ENCODE assay signal across 10 mouse cellular contexts in the genomic region with DNA sequence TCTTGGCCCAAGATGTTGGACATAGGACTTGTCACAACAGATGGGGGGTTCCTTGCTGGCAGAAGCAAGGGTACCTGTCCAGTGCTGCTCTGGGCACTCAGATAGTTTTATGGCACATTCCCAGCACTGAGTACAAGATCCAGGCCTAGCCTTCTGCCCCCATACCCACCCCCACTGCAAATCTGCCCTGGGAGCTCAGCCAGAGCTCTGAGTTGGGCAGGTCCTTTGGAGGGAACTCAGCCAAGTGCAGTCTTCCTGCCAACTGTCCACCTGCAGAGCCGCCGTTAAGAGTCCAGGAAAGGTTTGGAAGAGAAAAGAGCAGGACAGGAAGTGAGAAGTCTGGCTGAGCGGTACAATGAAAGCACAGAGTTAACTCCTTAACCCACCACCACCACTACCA. TPM values are rescaled to one million over a fixed set of nuclear protein-coding genes. Genes with fewer than 3 reads are reported as not detected.
DNase-seq lines count a peak whose midpoint lies in the region; ATAC-seq lines count a peak whose summit lies in the region.
"Had no signal": no experiment of that assay in that cellular context is flagged by ENCODE, and none has a peak within 500 bp of the region (broad histone marks: within the 10 kb centered on the region; RNA-seq: fewer than 3 reads in every experiment).

No protein-coding gene starts in this region.

- H3K27me3 ChIP-seq in hindbrain, embryonic 14.5 days (ENCODE audit: control insufficient read depth, insufficient read depth, low read length) = no peaks in the 10 kb centered on the region
- H3K27me3 ChIP-seq in hindbrain, embryonic 11.5 days (ENCODE audit: control insufficient read depth, insufficient read depth, low read length) = no peaks in the 10 kb centered on the region
- 0 out of 2 replicates have a peak, but pooled peaks cover 3% of the 10 kb centered on the region for H3K27me3 ChIP-seq in forebrain, embryonic 13.5 days

- H3K9me3 ChIP-seq in hindbrain, embryonic 14.5 days (ENCODE audit: control insufficient read depth, low read length) = no peaks in the 10 kb centered on the region
- no peaks in the 10 kb centered on the region for H3K9me3 ChIP-seq in hindbrain, embryonic 11.5 days (ENCODE audit: control insufficient read depth, low read length)
- no peaks in the 10 kb centered on the region for H3K9me3 ChIP-seq in forebrain, embryonic 13.5 days (replicated peaks)
- H3K9me3 ChIP-seq: forebrain, embryonic 10.5 days had no signal

- peak overlapping the region; percentile 68; the same call in 1 of the 2 replicates for H3K4me2 ChIP-seq in hindbrain, embryonic 14.5 days (replicated peaks)
- no peak overlapping the region for H3K4me2 ChIP-seq in hindbrain, embryonic 11.5 days (replicated peaks; ENCODE audit: low read depth, low read length)
- no peak overlapping the region; the same call in 1 of the 2 replicates for H3K4me2 ChIP-seq in forebrain, embryonic 13.5 days

- no peak for ATAC-seq in hindbrain, embryonic 14.5 days (ENCODE audit: low FRiP score)
- ATAC-seq in hindbrain, embryonic 11.5 days (ENCODE audit: low FRiP score) = no peak
- no peak for ATAC-seq in forebrain, embryonic 13.5 days

- H3K4me1 ChIP-seq in hindbrain, embryonic 14.5 days (replicated peaks; ENCODE audit: control insufficient read depth, insufficient read depth, low read length) = peaks cover 22% of the 10 kb centered on the region
- H3K4me1 ChIP-seq in hindbrain, embryonic 11.5 days (replicated peaks; ENCODE audit: control insufficient read depth, insufficient read depth, low read length) = peaks cover 14% of the 10 kb centered on the region; the same call in 1 of the 2 replicates
- H3K4me1 ChIP-seq in forebrain, embryonic 13.5 days = peaks cover 26% of the 10 kb centered on the region

- H3K27ac ChIP-seq in hindbrain, embryonic 14.5 days = no peak overlapping the region
- H3K27ac ChIP-seq in hindbrain, embryonic 11.5 days (ENCODE audit: low read depth, low read length) = no peak overlapping the region
- H3K27ac ChIP-seq in forebrain, embryonic 13.5 days = no peak overlapping the region

- DNase-seq in hindbrain, embryonic 14.5 days (ENCODE audit: low spot score) = no peak
- DNase-seq in hindbrain, embryonic 11.5 days (ENCODE audit: low spot score) = no peak
- DNase-seq in NIH3T3 (ENCODE audit: low read depth) = peak; percentile 16
- DNase-seq in cerebellum, postnatal 10 days = peak; percentile 93 to 95
- peak; percentile 59 to 69 for DNase-seq in lung, adult 18-20 months
- DNase-seq in spleen, postnatal 4 days (ENCODE audit: low spot score in 2 of 2) = no peak
- no peak for DNase-seq in urinary bladder, postnatal 36 days (ENCODE audit: low spot score in 2 of 2)

- H3K4me3 ChIP-seq in hindbrain, embryonic 14.5 days (replicated peaks; ENCODE audit: low read length) = no peak overlapping the region
- H3K4me3 ChIP-seq in hindbrain, embryonic 11.5 days (ENCODE audit: low read depth, low read length) = no peak overlapping the region
- H3K4me3 ChIP-seq in forebrain, embryonic 13.5 days = no peak overlapping the region

- no peaks in the 10 kb centered on the region for H3K36me3 ChIP-seq in hindbrain, embryonic 14.5 days (replicated peaks; ENCODE audit: control insufficient read depth, insufficient read depth)
- no peaks in the 10 kb centered on the region for H3K36me3 ChIP-seq in hindbrain, embryonic 11.5 days (ENCODE audit: control insufficient read depth, insufficient read depth, low read length)
- no peaks in the 10 kb centered on the region for H3K36me3 ChIP-seq in forebrain, embryonic 13.5 days (ENCODE audit: poor library complexity, severe bottlenecking)

- 66% methylated on average over 3 of the region's 3 CpGs for WGBS in hindbrain, embryonic 14.5 days
- 83% methylated on average over 3 of the region's 3 CpGs for WGBS in hindbrain, embryonic 11.5 days
- WGBS in forebrain, embryonic 13.5 days = 71% methylated on average over 3 of the region's 3 CpGs

- no peak overlapping the region for H3K9ac ChIP-seq in hindbrain, embryonic 14.5 days
- H3K9ac ChIP-seq in hindbrain, embryonic 11.5 days (ENCODE audit: low read depth, low read length) = no peak overlapping the region
- H3K9ac ChIP-seq in forebrain, embryonic 13.5 days = no peak overlapping the region

RNA-seq across cellular contexts. Expression of a gene that starts 1.1 kb away (rescaled TPM):
- 0.29 and 0.48 TPM in 2 replicates for polyA plus RNA-seq in hindbrain, embryonic 14.5 days (2014; fragmentation: Nextera tagmentation; extraction: Ambion mirVana)
- 0.15 and 0.29 TPM in 2 replicates for polyA plus RNA-seq in hindbrain, embryonic 11.5 days (2014; fragmentation: Nextera tagmentation; extraction: Ambion mirVana)
- polyA plus RNA-seq in forebrain, embryonic 13.5 days (2015; fragmentation: Nextera tagmentation; extraction: Ambion mirVana) = 0.35 and 0.49 TPM in 2 replicates

RNA-seq across cellular contexts. Expression of a gene that starts 1.4 kb away (rescaled TPM):
- polyA plus RNA-seq in hindbrain, embryonic 14.5 days (2014; fragmentation: Nextera tagmentation; extraction: Ambion mirVana) = 0.05 and 0.13 TPM in 2 replicates
- 0.04 and 0.11 TPM in 2 replicates for polyA plus RNA-seq in hindbrain, embryonic 11.5 days (2014; fragmentation: Nextera tagmentation; extraction: Ambion mirVana)
- polyA plus RNA-seq in forebrain, embryonic 13.5 days (2015; fragmentation: Nextera tagmentation; extraction: Ambion mirVana) = 0.05 TPM in 2 replicates
- polyA plus RNA-seq: forebrain, embryonic 10.5 days had no signal

RNA-seq across cellular contexts. Expression of a gene that starts 5.8 kb away (rescaled TPM):
- polyA plus RNA-seq in hindbrain, embryonic 14.5 days (2014; fragmentation: Nextera tagmentation; extraction: Ambion mirVana) = 105 TPM in 2 replicates
- 72.9 and 75.7 TPM in 2 replicates for polyA plus RNA-seq in hindbrain, embryonic 11.5 days (2014; fragmentation: Nextera tagmentation; extraction: Ambion mirVana)
- 85.6 and 101 TPM in 2 replicates for polyA plus RNA-seq in forebrain, embryonic 13.5 days (2015; fragmentation: Nextera tagmentation; extraction: Ambion mirVana)

RNA-seq across cellular contexts. Expression of a gene that starts 5.8 kb away (rescaled TPM):
- polyA plus RNA-seq in hindbrain, embryonic 14.5 days (2014; fragmentation: Nextera tagmentation; extraction: Ambion mirVana) = not detected in 2 replicates
- not detected in 2 replicates for polyA plus RNA-seq in hindbrain, embryonic 11.5 days (2014; fragmentation: Nextera tagmentation; extraction: Ambion mirVana)
- not detected in 2 replicates for polyA plus RNA-seq in forebrain, embryonic 13.5 days (2015; fragmentation: Nextera tagmentation; extraction: Ambion mirVana)
- polyA plus RNA-seq: large intestine, adult 2 months had no signal

RNA-seq across cellular contexts. Expression of a gene that starts 18.5 kb away (rescaled TPM):
- 38.9 and 41.0 TPM in 2 replicates for polyA plus RNA-seq in hindbrain, embryonic 14.5 days (2014; fragmentation: Nextera tagmentation; extraction: Ambion mirVana)
- polyA plus RNA-seq in hindbrain, embryonic 11.5 days (2014; fragmentation: Nextera tagmentation; extraction: Ambion mirVana) = 38.3 and 40.5 TPM in 2 replicates
- 48.9 and 54.6 TPM in 2 replicates for polyA plus RNA-seq in forebrain, embryonic 13.5 days (2015; fragmentation: Nextera tagmentation; extraction: Ambion mirVana)

Comparison
In these comparisons a context has a peak if more than half of its experiments do, and no peak if none do; other contexts are left out.
1. DNase-seq: peak in NIH3T3 (single experiment), cerebellum, postnatal 10 days (2 of 2) and lung, adult 18-20 months (2 of 2); none in hindbrain, embryonic 14.5 days (single experiment), hindbrain, embryonic 11.5 days (single experiment), spleen, postnatal 4 days (0 of 2) and urinary bladder, postnatal 36 days (0 of 2).